Mouse (Mus musculus): ENCODE measurements at regions not wholly inside any gene's neighbourhood (a gene's known extent, or its start where the extent isn't known, plus 50 kb on each side); places are given as distances from the start of the nearest gene placed in this dataset.

DNA sequence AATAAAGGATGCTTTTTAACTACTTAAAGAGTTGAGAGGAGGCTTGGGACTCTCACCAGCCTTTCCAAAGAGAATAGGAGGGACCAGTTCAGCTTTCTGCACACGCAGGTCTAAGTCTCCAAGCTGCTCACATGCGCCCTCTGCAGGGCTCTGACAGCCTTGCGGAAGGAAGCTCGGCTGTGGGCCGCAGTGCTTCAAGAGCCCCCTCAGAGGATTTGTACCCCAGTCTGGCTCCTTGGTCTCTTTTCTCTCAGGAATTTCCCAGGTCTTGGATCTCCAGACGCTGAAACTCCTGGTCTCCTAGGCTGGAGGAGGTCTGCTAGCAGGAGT is 429.9 kb downstream of the Fut8 start:
- peak; percentile 30 for DNase-seq

- no peak for DNase-seq
Observed at GRCm38 (mm10) chr12:77670531-77670930, 432.6 kb downstream of the Fut8 start.

- DNase-seq, result no peak
Observed at GRCm38 (mm10) chr12:77674352-77674751, 436.4 kb downstream of the Fut8 start.

- no peak for DNase-seq
Observed at GRCm38 (mm10) chr12:77674755-77675154, 436.8 kb downstream of the Fut8 start.

- DNase-seq, result no peak
Observed at GRCm38 (mm10) chr12:77678040-77678439, 440.1 kb downstream of the Fut8 start.

DNA sequence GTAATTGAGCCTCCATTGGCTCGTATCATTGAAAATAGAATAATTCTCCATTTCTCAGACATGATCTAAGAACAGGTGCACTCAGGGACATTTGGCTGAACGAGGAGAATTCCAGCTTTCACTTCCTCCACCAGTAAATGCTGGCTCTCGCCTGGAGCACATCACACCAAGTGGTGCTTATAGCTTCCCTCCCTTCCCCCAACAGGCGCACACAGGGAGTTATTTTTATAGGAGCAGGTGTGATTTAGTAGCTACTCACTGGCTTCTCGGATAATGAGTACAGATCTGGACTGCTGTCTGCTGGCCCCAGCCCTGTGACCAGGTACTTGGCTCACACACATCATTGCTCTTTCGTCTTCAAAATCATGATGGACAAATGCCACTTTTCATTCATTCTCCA is 456.2 kb downstream of the Fut8 start:
- peak; percentile 45 for DNase-seq

DNA sequence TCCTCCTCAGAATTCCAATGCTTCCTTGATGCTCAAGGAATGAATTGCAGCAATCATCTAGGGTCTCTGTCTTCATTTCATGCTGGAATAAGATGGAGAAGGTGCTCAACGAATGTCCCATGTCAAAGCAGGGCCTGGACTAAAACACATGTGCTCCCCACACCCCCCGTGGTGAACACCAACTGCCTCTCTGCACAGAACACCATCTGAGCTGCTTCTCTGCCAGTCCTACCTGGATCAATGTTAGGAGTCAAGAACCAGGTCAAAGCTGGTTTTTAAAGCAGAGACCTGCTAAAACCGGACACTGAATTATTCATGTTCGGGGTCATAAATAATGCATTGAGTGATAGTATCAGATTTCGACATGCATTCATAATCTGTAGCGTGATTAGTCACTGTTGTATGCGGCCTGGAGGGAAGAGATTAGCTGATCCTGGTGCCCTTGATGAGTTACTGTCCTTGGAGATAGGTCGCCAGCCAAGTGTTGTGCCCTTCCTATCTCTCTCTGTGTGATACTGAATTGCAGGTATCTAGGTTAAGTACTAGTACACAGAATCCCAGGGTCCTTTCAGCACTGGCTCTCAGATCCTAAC is 458.2 kb downstream of the Fut8 start:
- DNase-seq, result no peak

- DNase-seq, result no peak
Observed at GRCm38 (mm10) chr12:77696662-77697061, 458.7 kb downstream of the Fut8 start.

- no peak for DNase-seq
Observed at GRCm38 (mm10) chr12:77698088-77698487, 460.2 kb downstream of the Fut8 start.

- DNase-seq, result no peak
Observed at GRCm38 (mm10) chr12:77699896-77700605, 462.1 kb downstream of the Fut8 start.

- no peak for DNase-seq
Observed at GRCm38 (mm10) chr12:77715506-77715905, 477.6 kb downstream of the Fut8 start.

DNA sequence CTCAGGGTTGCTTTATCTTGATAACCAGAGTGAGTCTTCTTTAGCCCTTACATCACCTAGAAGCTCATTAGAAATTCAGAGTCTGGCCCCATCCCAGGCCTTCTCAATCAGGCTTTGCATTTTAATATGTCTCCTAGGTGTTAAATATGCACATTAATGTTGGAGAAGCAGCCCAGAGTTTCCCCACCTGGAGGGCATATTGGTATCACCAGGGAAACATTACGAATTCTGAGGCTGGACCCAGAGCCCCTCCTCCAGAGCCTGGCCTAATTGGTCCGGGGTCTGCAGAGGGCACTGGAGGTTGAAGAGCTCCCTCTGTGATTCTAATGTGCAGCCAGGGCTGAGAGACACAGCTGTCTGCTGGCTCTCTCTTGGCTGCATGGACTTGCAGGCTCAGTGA is 478.1 kb downstream of the Fut8 start:
- DNase-seq, result no peak

DNA sequence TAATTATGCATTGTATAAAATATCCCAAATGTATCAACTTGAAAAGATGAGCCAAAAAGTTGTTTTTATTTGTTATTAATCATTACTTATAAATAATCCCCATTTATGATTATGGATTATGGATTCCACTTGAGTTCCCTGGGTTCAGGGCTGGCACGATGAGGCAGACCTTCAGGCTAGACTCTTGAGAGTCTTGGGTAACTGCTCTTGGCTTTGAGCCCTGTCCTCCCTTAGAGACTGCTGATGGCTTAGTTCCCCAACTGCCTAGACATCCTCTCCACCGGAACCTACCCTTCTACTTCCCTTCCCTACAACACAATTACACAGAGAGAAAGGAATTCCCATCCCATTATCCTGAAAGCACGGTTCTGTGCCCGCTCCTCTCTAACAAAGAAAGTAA is 466.3 kb upstream of the Gm6657 start:
- DNase-seq, result no peak

DNA sequence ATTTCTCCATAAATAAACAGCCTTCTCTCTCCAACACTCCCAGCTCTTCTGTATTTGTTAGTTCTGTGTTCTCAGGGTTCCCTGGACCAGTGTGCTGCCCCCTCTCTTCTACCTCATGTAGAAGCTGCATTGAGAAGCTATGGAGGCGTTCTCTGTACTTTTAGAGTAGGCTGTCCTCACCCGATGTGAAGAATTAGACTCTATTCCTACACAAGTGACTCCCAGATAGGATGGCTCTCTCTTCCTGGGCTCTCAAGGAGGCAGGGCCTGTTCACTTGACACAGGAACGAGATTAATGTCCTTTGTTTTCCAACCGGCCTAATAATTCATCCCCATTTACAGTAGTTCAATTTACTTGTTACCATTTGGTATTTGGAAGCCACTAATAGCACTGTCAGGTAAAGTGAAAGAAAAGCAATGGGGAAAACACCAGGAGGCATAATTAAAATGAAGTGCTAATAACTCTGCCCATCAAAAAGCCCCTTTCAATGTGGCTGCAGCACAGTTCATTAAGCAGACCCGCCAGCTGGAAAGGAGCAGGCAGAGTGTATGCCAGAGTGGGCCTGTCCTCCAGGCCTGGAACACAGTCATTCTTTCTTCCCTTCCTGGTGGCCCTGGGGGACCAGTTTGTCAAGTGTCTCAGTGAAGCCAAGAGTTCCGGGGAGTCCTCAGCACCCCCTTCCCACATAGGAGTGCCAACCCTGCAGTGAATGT is 454.8 kb upstream of the Gm6657 start:
- peak; percentile 52 for DNase-seq

DNA sequence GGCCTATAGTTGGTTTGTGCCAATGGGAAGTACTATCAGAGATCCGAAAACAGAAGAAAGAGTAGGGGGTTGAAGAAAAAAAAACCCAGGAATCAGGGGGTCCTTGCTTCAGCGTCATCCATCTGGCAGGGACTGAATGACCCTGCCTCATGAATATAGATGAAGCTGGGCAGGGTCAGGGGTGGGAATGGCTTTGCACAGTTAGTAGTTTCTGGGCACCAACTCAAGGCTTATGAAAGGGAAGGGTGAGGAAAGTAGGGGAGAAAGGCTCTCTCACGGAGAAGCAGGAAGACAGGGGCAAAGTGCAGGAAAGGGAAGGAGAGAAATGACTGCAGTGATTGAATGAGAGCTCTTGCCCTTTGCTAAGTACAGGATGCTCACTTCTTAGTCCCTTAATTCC is 451.3 kb upstream of the Gm6657 start:
- peak; percentile 21 for DNase-seq

- no peak for DNase-seq
Observed at GRCm38 (mm10) chr12:77749438-77750007, 444.5 kb upstream of the Gm6657 start.

GRCm38 (mm10) chr12:77752181-77752580 is 441.9 kb upstream of the Gm6657 start:
- no peak for DNase-seq

DNA sequence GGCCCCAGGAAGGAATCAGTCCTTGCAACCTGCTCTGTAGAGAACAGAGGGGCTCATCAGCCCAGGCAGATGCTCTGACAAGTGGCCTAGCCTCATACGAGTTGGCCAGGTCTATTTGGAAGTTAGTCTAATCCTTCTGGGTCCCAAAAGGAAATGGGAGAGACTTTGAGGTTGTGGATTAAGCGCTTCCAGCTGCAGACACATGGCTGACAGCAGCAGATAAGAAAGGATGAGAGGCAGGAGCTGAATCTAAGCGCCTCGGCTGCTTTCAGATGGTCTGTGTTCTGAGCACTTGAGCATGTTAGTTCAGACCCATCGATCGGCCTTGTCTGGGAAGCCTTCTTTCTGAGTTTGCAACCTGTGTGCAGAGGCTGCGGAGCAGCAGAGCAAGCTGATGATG is 438.0 kb upstream of the Gm6657 start:
- no peak for DNase-seq

- peak; percentile 9 for DNase-seq
Observed at GRCm38 (mm10) chr12:77760976-77761375, 433.1 kb upstream of the Gm6657 start.

DNA sequence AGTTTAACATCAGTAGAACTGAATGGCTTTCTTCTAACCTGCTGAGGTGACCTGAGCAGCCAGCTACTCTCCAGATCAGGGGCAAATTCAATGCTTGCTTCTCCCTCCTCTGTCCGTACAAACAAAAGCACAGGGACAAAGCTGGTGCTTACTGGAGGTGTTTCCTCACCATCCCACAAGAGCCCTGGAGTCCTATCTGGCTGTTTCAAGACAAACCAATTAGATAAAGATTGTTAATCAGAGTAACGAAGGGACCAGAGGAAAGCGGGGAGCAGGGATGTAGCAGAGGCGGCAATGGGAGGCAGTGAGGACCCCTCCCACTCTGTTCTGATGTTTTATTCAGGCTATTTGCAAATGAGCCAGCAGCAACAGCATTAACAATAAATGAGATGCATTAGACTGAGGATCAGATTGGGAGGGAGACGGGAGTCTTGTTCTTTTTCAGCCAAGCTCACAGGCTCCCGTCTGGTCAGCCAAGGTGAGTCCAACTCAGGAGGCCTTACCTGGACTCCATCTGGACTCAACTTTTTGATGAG is 418.0 kb upstream of the Gm6657 start:
- DNase-seq, result no peak

GRCm38 (mm10) chr12:77776755-77777154 is 417.3 kb upstream of the Gm6657 start:
- no peak for DNase-seq

DNA sequence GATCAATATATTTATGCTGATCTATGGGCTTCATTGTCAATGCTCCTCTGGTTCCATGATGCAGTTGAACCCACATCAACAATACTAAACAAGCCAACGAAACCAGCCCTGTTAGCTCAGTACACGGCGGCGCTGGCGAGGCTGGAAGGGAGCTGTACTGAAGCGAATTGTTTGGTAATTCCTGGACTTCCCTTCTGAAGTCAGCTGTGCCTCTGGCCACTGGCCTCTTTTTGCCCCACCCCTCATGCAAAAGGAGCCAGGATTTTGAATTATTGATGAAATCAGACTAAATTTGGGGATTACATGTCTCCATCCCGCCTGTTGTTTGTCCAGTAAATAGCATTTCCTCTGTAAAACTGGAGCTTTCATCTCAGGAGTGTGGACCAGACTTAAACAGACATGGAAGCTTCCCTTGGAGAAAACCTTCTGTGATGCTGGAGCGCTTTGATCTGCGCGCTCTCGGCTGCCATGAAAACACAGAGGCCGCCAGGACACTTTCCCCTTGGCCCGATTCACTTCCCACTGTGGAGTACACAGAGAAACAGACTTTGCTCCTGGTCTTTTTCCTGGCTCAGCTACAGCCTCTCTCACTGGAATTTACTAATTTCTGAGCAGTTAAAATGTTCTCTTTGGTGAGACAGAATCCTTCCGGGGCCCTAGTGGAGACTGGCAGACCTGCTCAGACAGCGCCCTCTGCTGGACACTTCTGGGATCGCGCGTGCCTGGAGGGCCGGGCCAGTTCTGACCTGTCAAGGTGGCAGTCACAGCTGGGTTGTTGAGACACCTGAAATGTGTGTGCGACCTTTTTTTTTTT is 412.9 kb upstream of the Gm6657 start:
- peak; percentile 73 for DNase-seq

GRCm38 (mm10) chr12:77783909-77784308 is 410.1 kb upstream of the Gm6657 start:
- no peak for DNase-seq
